Mouse (Mus musculus): ENCODE results near the gene Ppp1r14a. TPM values are rescaled to one million over a fixed set of nuclear protein-coding genes. Genes with fewer than 3 reads are reported as not detected.
A peak's percentile ranks its signal among the peaks of the same experiment; 100 is the strongest.

Ppp1r14a gene
- polyA plus RNA-seq, 1 experiment from 2014 or later = 10.1 TPM

DNA sequence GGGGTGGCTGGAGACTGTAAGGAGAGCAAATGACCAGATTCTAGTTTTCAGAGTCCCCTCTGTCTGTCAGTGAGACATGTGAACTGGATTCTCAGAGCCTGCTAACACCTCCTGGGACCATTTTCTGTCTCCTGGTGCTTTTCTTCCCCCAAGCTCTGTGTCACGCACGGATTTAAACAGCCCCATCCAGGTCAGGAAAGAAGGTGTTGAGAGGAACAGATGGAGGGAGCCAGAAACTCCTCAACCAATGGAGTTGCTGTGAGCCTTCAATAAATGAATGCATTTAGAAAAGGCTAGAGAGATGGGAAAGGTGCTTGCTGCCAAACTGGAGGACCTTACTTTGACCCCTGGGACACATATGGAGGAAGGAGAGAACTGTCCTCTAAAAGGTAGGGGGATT, 48.7 kb downstream of the Ppp1r14a start:
- H3K9ac ChIP-seq = no peak overlapping the region
- no peaks in the 10 kb centered on the region for H3K9me3 ChIP-seq
- no peak for ATAC-seq (ENCODE audit: insufficient number of reproducible peaks, insufficient read depth, low FRiP score, low TSS enrichment, low read depth)
- no peaks in the 10 kb centered on the region for H3K27me3 ChIP-seq
- peaks cover 25% of the 10 kb centered on the region for H3K4me1 ChIP-seq
- H3K4me2 ChIP-seq = no peak overlapping the region
- no peak overlapping the region for H3K27ac ChIP-seq
- H3K36me3 ChIP-seq = peaks cover 28% of the 10 kb centered on the region
- 89% methylated on average over 2 of the region's 2 CpGs for WGBS
- H3K4me3 ChIP-seq = no peak overlapping the region

DNA sequence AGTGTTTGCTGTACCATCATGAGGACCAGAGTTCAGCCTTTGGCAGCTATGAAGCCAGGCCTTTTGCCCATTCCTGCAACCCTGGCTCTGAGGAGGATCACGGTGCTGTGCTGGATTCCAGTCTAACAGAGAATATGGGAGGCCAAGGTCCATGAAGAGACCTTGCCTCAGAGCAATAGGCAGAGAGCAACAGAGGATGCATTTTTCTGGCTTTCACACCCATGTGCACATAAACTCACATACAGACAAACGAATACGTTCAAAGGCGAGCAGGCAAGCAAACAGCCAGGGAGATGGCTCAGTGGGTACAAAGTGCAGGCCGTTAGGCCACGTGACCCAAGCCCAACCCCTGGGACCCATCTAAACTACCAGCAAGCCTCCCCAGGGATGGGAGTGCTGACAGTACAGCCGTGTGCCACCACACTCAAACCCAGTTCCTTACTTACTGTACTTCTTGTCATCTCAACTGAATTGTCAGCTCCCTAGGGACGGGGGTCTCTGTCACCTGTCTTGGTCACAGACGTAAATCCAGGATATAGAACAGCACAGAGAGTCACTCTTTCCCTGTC, 49.3 kb downstream of the Ppp1r14a start:
- Histone ChIP-seq H3K27ac (no peak overlapping the region), H3K4me1 (peaks cover 26% of the 10 kb centered on the region), H3K4me2 (no peak overlapping the region), H3K36me3 (peaks cover 28% of the 10 kb centered on the region), H3K9me3 (no peaks in the 10 kb centered on the region), H3K4me3 (no peak overlapping the region), H3K27me3 (no peaks in the 10 kb centered on the region), H3K9ac (no peak overlapping the region)
- 81% methylated on average over 9 of the region's 9 CpGs for WGBS
- no peak for ATAC-seq (ENCODE audit: insufficient number of reproducible peaks, insufficient read depth, low FRiP score, low TSS enrichment, low read depth)

- Histone ChIP-seq H3K4me2 (no peak overlapping the region), H3K4me1 (peaks cover 26% of the 10 kb centered on the region), H3K9me3 (no peaks in the 10 kb centered on the region), H3K36me3 (peaks cover 33% of the 10 kb centered on the region), H3K4me3 (no peak overlapping the region), H3K9ac (no peak overlapping the region), H3K27me3 (no peaks in the 10 kb centered on the region), H3K27ac (no peak overlapping the region)
- WGBS = 67% methylated on average over 14 of the region's 14 CpGs
- ATAC-seq (ENCODE audit: insufficient number of reproducible peaks, insufficient read depth, low FRiP score, low TSS enrichment, low read depth) = no peak
Observed at GRCm38 (mm10) chr7:29338984-29339679, 50.0 kb downstream of the Ppp1r14a start.

DNA sequence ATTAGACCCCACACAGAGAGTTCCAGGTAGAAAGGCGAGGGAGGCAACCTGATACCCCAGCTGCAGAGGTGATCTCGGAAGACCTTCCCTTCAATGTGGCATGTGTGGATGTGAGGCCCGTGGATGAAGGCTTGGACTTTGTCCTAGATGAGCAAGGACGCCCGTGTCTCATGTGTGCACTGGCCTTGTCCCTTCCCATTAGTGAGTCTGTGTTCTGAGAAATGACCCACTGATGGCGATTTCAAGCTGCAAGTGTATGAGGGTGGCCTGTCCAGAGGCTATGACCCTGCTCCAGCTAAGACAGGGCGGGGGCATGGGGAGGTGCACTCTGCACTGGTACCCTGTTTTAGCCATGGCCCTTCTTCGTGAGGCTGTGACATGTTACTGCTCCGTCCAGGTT, 51.1 kb downstream of the Ppp1r14a start:
- WGBS = 70% methylated on average over 9 of the region's 9 CpGs
- H3K4me3 ChIP-seq = no peak overlapping the region
- no peak for ATAC-seq (ENCODE audit: insufficient number of reproducible peaks, insufficient read depth, low FRiP score, low TSS enrichment, low read depth)
- no peak overlapping the region for H3K9ac ChIP-seq
- H3K27ac ChIP-seq = no peak overlapping the region
- no peak overlapping the region for H3K4me2 ChIP-seq
- H3K4me1 ChIP-seq = peaks cover 26% of the 10 kb centered on the region
- no peaks in the 10 kb centered on the region for H3K9me3 ChIP-seq
- H3K27me3 ChIP-seq = no peaks in the 10 kb centered on the region
- peaks cover 38% of the 10 kb centered on the region for H3K36me3 ChIP-seq

- no peaks in the 10 kb centered on the region for H3K27me3 ChIP-seq
- H3K9me3 ChIP-seq = no peaks in the 10 kb centered on the region
- no peak overlapping the region for H3K9ac ChIP-seq
- ATAC-seq (ENCODE audit: insufficient number of reproducible peaks, insufficient read depth, low FRiP score, low TSS enrichment, low read depth) = no peak
- no peak overlapping the region for H3K27ac ChIP-seq
- H3K4me2 ChIP-seq = no peak overlapping the region
- 91% methylated on average over 8 of the region's 8 CpGs for WGBS
- peaks cover 21% of the 10 kb centered on the region; the same call in 1 of the 2 replicates for H3K4me1 ChIP-seq
- no peak overlapping the region for H3K4me3 ChIP-seq
- peaks cover 38% of the 10 kb centered on the region for H3K36me3 ChIP-seq
Observed at GRCm38 (mm10) chr7:29340838-29341237, 51.7 kb downstream of the Ppp1r14a start.

GRCm38 (mm10) chr7:29341722-29342121, 52.6 kb downstream of the Ppp1r14a start:
- no peaks in the 10 kb centered on the region for H3K9me3 ChIP-seq
- H3K4me2 ChIP-seq = no peak overlapping the region
- 0 out of 2 replicates have a peak, but pooled peaks have one; percentile 21 for ATAC-seq (ENCODE audit: insufficient number of reproducible peaks, insufficient read depth, low FRiP score, low TSS enrichment, low read depth)
- WGBS = 48% methylated on average over 12 of the region's 12 CpGs
- H3K27ac ChIP-seq = peak overlapping the region; percentile 52; the same call in 1 of the 2 replicates
- H3K36me3 ChIP-seq = peaks cover 38% of the 10 kb centered on the region
- 0 out of 2 replicates have a peak overlapping the region, but pooled peaks have one; percentile 3 for H3K9ac ChIP-seq
- no peaks in the 10 kb centered on the region for H3K27me3 ChIP-seq
- peaks cover 21% of the 10 kb centered on the region; the same call in 1 of the 2 replicates for H3K4me1 ChIP-seq
- H3K4me3 ChIP-seq = no peak overlapping the region

DNA sequence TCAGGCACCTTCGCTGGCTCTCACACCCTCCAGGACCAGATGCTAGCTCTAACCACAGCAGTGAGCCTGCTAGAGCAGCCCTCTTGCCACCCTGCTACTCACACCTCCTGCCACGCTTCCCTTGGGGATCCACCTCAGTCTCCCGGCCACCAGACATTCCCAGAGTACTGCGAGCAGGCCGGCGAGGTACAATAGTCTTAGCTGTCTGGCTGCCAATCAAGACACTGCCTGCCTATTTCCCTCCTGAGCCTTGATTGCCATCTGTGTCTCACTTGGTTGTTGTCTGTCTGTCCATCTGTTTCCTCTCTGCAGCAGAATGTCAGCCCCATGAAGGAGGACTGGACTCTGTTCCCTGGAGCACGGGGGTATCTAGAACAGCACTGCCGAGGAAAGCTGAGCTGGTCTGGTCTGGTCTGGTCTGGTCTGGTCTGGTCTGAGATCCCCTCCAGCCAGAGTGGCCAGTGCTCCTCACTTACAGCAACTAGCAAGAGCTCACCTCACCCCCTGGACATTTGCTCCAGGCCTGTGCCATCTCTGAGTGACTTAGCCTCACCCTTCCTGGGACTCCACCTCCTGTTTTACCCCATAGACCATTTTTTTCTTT, 53.5 kb downstream of the Ppp1r14a start:
- 41% methylated on average over 8 of the region's 8 CpGs for WGBS
- no peak for ATAC-seq (ENCODE audit: insufficient number of reproducible peaks, insufficient read depth, low FRiP score, low TSS enrichment, low read depth)
- Histone ChIP-seq H3K9me3 (no peaks in the 10 kb centered on the region), H3K9ac (0 out of 2 replicates have a peak overlapping the region, but pooled peaks have one; percentile 3), H3K4me2 (no peak overlapping the region; the same call in 1 of the 2 replicates), H3K36me3 (peaks cover 37% of the 10 kb centered on the region), H3K4me1 (peaks cover 21% of the 10 kb centered on the region; the same call in 1 of the 2 replicates), H3K4me3 (no peak overlapping the region), H3K27ac (peak overlapping the region; percentile 52), H3K27me3 (no peaks in the 10 kb centered on the region)

Other genes starting within 250 kb of the Ppp1r14a start
- gene Ryr1, start 164.1 kb upstream of the Ppp1r14a start, polyA plus RNA-seq (2015; fragmentation: Nextera tagmentation; extraction: Ambion mirVana) = 2.3 and 3.3 TPM in 2 replicates
- 1.3 and 1.8 TPM in 2 replicates for gene Rasgrp4, start 154.5 kb upstream of the Ppp1r14a start, polyA plus RNA-seq (2015; fragmentation: Nextera tagmentation; extraction: Ambion mirVana)
- 16.0 and 17.6 TPM in 2 replicates for gene Fam98c, start 133.1 kb upstream of the Ppp1r14a start, polyA plus RNA-seq (2015; fragmentation: Nextera tagmentation; extraction: Ambion mirVana)
- gene Ggn, start 119.1 kb upstream of the Ppp1r14a start, polyA plus RNA-seq (2015; fragmentation: Nextera tagmentation; extraction: Ambion mirVana) = 0.51 and 1.3 TPM in 2 replicates
- 4.5 and 4.9 TPM in 2 replicates for gene Spred3, start 118.9 kb upstream of the Ppp1r14a start, polyA plus RNA-seq (2015; fragmentation: Nextera tagmentation; extraction: Ambion mirVana)
- gene Psmd8, start 108.6 kb upstream of the Ppp1r14a start, polyA plus RNA-seq (2015; fragmentation: Nextera tagmentation; extraction: Ambion mirVana) = 252 and 273 TPM in 2 replicates
- 0.72 and 0.74 TPM in 2 replicates for gene Catsperg1, start 75.3 kb upstream of the Ppp1r14a start, polyA plus RNA-seq (2015; fragmentation: Nextera tagmentation; extraction: Ambion mirVana)
- 1.4 and 1.8 TPM in 2 replicates for gene Kcnk6, start 56.8 kb upstream of the Ppp1r14a start, polyA plus RNA-seq (2015; fragmentation: Nextera tagmentation; extraction: Ambion mirVana)
- gene Yif1b, start 51.0 kb upstream of the Ppp1r14a start, polyA plus RNA-seq (2015; fragmentation: Nextera tagmentation; extraction: Ambion mirVana) = 110 and 111 TPM in 2 replicates
- 2.2 and 4.4 TPM in 2 replicates for gene 2200002D01Rik, start 40.8 kb upstream of the Ppp1r14a start, polyA plus RNA-seq (2015; fragmentation: Nextera tagmentation; extraction: Ambion mirVana)
- 118 and 127 TPM in 2 replicates for gene Spint2, start 7.4 kb upstream of the Ppp1r14a start, polyA plus RNA-seq (2015; fragmentation: Nextera tagmentation; extraction: Ambion mirVana)
- gene Dpf1, start 14.6 kb downstream of the Ppp1r14a start, polyA plus RNA-seq (2015; fragmentation: Nextera tagmentation; extraction: Ambion mirVana) = 28.4 and 29.9 TPM in 2 replicates
- gene Sipa1l3, start 229.3 kb downstream of the Ppp1r14a start, polyA plus RNA-seq (2015; fragmentation: Nextera tagmentation; extraction: Ambion mirVana) = 21.5 and 23.9 TPM in 2 replicates

Measured in embryonic facial prominence, embryonic 13.5 days (tissue).